Mouse (Mus musculus): ENCODE measurements at regions not wholly inside any gene's neighbourhood (a gene's known extent, or its start where the extent isn't known, plus 50 kb on each side); places are given as distances from the start of the nearest gene placed in this dataset.

GRCm38 (mm10) chr4:8962959-8963572 lies 724.2 kb upstream of the Car8 start:
- TF ChIP-seq POLR2A (IDR thresholded peaks at IDR 0.05; ENCODE audit: borderline replicate concordance, control insufficient read depth, low read depth, low read length) (no peak), CTCF (IDR thresholded peaks at IDR 0.05; ENCODE audit: control insufficient read depth, insufficient read depth, low read length) (no peak)
